Mouse (Mus musculus): Measurements from ENCODE around the gene Lrrc55. TPM values are rescaled to one million over a fixed set of nuclear protein-coding genes. Genes with fewer than 3 reads are reported as not detected.

The Lrrc55 gene
- polyA plus RNA-seq, 1 experiment from 2014 or later: 0.31 TPM

DNA sequence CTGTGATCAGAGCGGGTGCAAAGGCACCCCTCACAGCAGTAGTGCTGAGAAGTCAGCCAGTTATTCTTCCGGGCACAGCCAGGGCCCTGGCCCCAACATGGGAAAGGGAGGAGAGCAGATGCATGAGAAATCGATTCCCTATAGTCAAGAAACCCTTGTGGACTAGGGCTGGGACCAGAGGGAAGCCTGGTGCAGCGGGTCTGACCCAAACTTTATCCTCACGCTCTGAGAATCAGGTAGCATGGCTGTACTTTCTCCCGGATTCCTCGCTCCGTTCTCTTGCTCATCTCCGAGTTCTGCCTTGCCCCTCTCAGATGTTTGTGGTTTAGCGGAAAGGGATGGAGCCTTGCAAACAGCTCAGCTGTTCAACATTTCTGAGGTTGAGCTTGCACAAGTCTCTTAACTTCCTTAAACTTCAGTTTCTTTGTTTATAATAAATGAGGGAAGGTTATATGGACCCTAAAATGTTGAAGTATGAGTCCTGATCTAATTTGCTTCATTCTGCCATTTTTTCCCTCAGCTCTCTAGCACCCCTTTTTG is 59.3 kb downstream of the Lrrc55 start:
- peaks cover 20% of the 10 kb centered on the region; the same call in 1 of the 2 replicates for H3K27me3 ChIP-seq (ENCODE audit: low read depth, poor library complexity, severe bottlenecking)
- H3K27ac ChIP-seq: 0 out of 2 replicates have a peak overlapping the region, but pooled peaks have one; percentile 3
- H3K4me3 ChIP-seq: peak overlapping the region; percentile 29
- H3K36me3 ChIP-seq: no peaks in the 10 kb centered on the region
- no peak for DNase-seq (ENCODE audit: low spot score)
- peaks cover 9% of the 10 kb centered on the region for H3K4me1 ChIP-seq
- H3K9me3 ChIP-seq (replicated peaks): no peaks in the 10 kb centered on the region
- WGBS: 44% methylated on average over 10 of the region's 10 CpGs

DNA sequence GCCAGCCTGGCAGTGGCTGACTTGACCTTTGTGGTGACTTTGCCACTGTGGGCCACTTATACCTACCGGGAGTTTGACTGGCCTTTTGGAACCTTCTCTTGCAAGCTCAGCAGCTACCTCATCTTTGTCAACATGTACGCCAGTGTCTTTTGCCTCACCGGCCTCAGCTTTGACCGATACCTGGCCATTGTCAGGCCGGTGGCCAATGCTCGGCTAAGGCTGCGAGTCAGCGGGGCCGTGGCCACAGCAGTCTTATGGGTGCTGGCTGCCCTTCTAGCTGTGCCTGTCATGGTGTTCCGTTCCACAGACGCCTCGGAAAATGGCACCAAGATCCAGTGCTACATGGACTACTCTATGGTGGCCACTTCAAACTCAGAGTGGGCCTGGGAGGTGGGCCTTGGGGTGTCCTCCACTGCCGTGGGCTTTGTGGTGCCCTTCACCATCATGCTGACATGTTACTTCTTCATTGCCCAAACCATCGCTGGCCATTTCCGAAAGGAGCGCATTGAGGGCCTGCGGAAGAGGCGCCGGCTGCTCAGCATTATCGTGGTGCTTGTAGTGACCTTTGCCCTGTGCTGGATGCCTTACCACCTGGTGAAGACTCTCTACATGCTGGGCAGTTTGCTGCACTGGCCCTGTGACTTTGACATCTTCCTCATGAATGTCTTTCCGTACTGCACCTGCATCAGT is 60.0 kb downstream of the Lrrc55 start:
- no peak for DNase-seq (ENCODE audit: low spot score)
- H3K4me1 ChIP-seq: peaks cover 9% of the 10 kb centered on the region
- H3K27ac ChIP-seq: 0 out of 2 replicates have a peak overlapping the region, but pooled peaks have one; percentile 3
- peak overlapping the region; percentile 29 for H3K4me3 ChIP-seq
- no peaks in the 10 kb centered on the region for H3K9me3 ChIP-seq (replicated peaks)
- 72% methylated on average over 21 of the region's 21 CpGs for WGBS
- H3K36me3 ChIP-seq: no peaks in the 10 kb centered on the region
- H3K27me3 ChIP-seq (ENCODE audit: low read depth, poor library complexity, severe bottlenecking): peaks cover 20% of the 10 kb centered on the region; the same call in 1 of the 2 replicates

DNA sequence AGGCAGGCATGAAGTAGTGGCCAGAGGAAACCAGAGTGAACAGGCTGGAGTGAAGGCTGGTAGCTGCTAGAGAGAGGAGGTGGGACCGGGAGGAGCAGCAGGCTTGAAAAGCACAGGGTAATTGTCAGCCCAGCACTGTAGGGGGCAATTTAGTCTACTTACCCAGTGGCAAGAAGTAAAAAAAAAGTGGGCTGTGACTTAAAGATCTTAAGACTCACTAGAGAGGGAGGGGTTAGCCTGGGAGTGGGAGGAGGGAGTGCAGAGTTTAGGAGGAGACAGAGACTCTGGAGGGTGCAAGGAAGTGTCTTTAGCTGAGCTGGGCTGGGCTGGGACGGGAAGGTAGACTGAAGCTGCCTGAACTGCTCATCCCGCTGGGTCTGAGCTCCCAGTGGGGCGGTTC is 60.9 kb downstream of the Lrrc55 start, which contains the start of gene Aplnr:
TSS of gene Aplnr (plus strand) at position 137 of the 400 bp plus-strand sequence.
- Histone ChIP-seq H3K27ac (no peak within 1 kb of the TSS), H3K4me1 (peaks cover 16% of the 10 kb centered on the region), H3K27me3 (ENCODE audit: low read depth, poor library complexity, severe bottlenecking) (peaks cover 20% of the 10 kb centered on the region; the same call in 1 of the 2 replicates), H3K4me3 (peak within 1 kb of the TSS; percentile 27), H3K9me3 (replicated peaks) (no peaks in the 10 kb centered on the region), H3K36me3 (no peaks in the 10 kb centered on the region)
- WGBS: 5% methylated on average over 4 of the region's 4 CpGs
- DNase-seq (ENCODE audit: low spot score): no peak

DNA sequence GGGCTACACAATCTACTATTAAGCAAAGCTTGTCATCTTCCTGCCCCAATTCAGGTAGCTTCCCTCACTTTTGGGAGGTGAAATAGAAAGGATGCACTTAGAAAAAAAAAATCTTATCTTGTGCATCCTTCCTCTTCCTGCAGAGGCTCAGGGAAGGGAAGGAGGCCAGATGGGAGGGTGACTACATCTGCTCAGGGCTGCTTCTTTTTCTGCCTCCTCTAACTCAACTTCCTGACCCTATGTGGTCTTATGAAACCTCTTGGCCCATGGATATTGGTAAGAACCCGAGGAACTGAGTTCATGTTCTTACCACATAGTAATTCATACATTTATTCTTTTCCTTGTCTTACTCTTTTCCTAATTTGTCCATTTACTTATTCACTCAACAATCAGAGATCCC is 61.9 kb downstream of the Lrrc55 start:
- Histone ChIP-seq H3K9me3 (replicated peaks) (no peaks in the 10 kb centered on the region), H3K4me1 (peaks cover 23% of the 10 kb centered on the region), H3K27ac (no peak overlapping the region), H3K36me3 (no peaks in the 10 kb centered on the region), H3K4me3 (no peak overlapping the region), H3K27me3 (ENCODE audit: low read depth, poor library complexity, severe bottlenecking) (peaks cover 20% of the 10 kb centered on the region; the same call in 1 of the 2 replicates)
- DNase-seq (ENCODE audit: low spot score): no peak
- WGBS: 50% methylated on average over 1 of the region's 1 CpGs

DNA sequence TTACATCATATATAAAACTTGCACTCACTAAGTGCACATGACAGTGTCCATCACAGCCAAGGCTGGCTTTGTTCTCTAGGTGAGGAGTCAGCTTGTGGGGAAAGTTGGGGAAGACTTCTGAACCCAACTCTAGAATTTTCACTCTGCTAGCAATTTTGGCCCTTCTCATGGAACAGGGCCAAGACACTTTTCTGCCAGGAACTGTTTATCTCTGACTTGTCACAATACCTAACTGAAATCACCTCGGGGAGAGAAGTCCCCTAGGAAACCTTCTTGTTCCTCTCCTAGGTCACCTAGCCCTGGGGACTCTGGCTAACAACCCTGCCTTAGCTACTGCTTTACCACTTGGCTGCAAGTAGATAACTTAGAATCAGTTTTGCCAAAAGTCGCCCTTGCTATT is 64.8 kb downstream of the Lrrc55 start:
- H3K4me1 ChIP-seq: peaks cover 23% of the 10 kb centered on the region
- no peak overlapping the region for H3K27ac ChIP-seq
- WGBS: 32% methylated on average over 2 of the region's 2 CpGs
- no peaks in the 10 kb centered on the region for H3K36me3 ChIP-seq
- DNase-seq (ENCODE audit: low spot score): no peak
- H3K4me3 ChIP-seq: no peak overlapping the region
- no peaks in the 10 kb centered on the region for H3K9me3 ChIP-seq (replicated peaks)
- H3K27me3 ChIP-seq (ENCODE audit: low read depth, poor library complexity, severe bottlenecking): peaks cover 11% of the 10 kb centered on the region; the same call in 1 of the 2 replicates

DNA sequence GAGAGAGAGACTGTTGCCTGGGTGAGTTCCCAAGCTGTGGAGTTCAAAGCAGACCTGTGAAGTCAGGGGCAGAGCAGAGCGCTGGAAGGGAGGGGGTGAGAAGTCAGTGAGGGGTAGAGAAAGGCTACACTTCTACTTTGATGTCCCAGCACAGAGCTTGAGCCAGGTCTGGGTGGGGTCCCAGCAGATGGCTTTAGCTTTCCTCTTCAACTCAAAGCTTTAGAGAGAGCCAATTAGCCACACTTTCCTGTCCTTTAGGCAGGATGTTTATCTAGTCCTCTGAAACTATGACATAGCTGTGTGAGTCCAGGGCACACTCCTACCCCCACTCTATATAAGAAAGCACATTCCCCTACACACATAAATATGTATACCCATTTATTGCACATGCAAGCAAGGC is 65.3 kb downstream of the Lrrc55 start:
- Histone ChIP-seq H3K36me3 (no peaks in the 10 kb centered on the region), H3K27ac (no peak overlapping the region), H3K9me3 (replicated peaks) (no peaks in the 10 kb centered on the region), H3K4me3 (no peak overlapping the region), H3K4me1 (peaks cover 23% of the 10 kb centered on the region), H3K27me3 (ENCODE audit: low read depth, poor library complexity, severe bottlenecking) (peaks cover 6% of the 10 kb centered on the region; the same call in 1 of the 2 replicates)
- no peak for DNase-seq (ENCODE audit: low spot score)
- whole genome bisulfite sequencing: 4% methylated on average over 1 of the region's 1 CpGs

DNA sequence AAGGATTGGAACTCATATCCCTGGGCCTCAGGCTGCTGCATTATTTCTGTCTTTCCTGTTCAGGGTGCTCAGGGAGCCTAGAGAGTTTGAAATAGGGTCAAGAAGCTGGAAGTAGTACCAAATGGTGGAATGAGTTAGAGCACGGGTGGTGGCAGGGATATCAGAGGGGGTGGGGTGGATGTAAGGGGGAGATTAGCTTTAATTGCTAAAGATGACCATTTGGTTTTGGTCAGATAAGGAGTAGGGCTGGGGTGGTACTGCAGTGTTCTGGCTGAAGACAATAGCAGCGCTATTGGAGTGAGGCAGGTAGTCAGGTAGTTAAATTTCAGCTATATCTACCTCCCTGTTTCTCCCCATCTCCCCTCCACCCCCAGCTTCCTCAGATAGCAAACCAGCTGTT is 65.8 kb downstream of the Lrrc55 start:
- Histone ChIP-seq H3K36me3 (no peaks in the 10 kb centered on the region), H3K27ac (no peak overlapping the region), H3K9me3 (replicated peaks) (no peaks in the 10 kb centered on the region), H3K4me1 (peaks cover 20% of the 10 kb centered on the region), H3K27me3 (ENCODE audit: low read depth, poor library complexity, severe bottlenecking) (peaks cover 1% of the 10 kb centered on the region; the same call in 1 of the 2 replicates), H3K4me3 (no peak overlapping the region)
- DNase-seq (ENCODE audit: low spot score): no peak
- 11% methylated on average over 2 of the region's 2 CpGs for WGBS

DNA sequence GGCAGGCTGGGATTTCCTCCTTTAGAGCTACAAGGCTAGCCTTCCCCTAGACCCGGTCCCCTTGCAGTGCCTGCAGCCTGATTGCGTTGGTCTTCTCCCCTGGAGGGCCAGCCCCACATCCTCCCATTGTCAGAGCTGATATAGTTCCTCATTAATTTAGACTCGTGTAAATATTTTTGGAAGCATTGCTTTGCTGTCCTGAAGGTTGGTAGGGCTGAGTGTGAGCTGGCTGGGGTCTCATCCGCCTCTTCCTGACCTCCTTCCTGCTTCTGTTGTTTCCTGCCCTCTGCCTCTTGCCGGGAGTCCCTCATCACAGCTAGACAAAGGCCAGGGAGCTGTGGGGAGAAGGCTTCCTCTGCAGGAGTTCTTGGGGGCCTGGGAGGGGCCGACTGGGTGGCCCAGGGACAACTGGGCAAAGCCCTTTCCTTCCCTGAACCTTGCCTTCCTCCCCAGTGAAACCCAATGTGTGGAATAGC is 67.5 kb downstream of the Lrrc55 start:
- H3K4me1 ChIP-seq: peaks cover 13% of the 10 kb centered on the region
- no peaks in the 10 kb centered on the region for H3K36me3 ChIP-seq
- H3K4me3 ChIP-seq: no peak overlapping the region
- H3K9me3 ChIP-seq (replicated peaks): no peaks in the 10 kb centered on the region
- H3K27ac ChIP-seq: no peak overlapping the region
- no peak for DNase-seq (ENCODE audit: low spot score)
- 49% methylated on average over 6 of the region's 6 CpGs for WGBS
- no peaks in the 10 kb centered on the region for H3K27me3 ChIP-seq (ENCODE audit: low read depth, poor library complexity, severe bottlenecking)

DNA sequence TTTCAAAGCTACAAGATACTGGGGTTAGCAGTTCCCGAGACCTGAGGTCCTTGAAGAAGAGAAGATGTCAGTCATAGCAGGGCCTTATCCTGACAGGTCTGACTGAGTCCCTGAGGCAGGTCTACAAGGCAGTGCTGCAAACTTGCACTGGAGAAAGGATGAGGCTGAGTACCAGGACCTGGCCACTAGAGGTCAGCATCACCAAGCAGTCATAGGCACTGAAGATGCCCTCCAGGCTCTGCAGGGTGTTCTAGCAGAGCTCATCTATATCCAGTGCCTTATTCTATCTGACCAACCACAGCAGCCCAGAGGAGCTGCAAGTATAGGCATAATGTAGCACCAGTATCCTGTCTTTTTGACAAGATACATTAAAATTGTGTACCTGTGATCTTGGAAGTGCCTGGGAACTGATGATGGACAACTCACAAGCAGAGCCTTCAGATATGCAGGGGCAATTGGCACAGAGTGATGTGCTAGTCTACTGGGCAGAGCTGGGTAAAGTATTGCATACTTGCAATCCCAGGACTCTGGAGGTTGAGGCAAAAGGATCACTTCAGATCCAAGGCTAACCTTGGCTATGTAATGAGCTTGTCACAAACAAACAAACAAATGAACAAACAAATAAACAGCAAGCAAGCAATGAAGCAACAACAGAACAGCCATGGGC is 73.0 kb downstream of the Lrrc55 start:
- Histone ChIP-seq H3K4me1 (no peaks in the 10 kb centered on the region), H3K27me3 (ENCODE audit: low read depth, poor library complexity, severe bottlenecking) (no peaks in the 10 kb centered on the region), H3K36me3 (no peaks in the 10 kb centered on the region), H3K27ac (no peak overlapping the region), H3K9me3 (replicated peaks) (no peaks in the 10 kb centered on the region), H3K4me3 (no peak overlapping the region)
- peak; percentile 76 for DNase-seq (ENCODE audit: low spot score)
- WGBS: 33% methylated on average over 1 of the region's 1 CpGs

DNA sequence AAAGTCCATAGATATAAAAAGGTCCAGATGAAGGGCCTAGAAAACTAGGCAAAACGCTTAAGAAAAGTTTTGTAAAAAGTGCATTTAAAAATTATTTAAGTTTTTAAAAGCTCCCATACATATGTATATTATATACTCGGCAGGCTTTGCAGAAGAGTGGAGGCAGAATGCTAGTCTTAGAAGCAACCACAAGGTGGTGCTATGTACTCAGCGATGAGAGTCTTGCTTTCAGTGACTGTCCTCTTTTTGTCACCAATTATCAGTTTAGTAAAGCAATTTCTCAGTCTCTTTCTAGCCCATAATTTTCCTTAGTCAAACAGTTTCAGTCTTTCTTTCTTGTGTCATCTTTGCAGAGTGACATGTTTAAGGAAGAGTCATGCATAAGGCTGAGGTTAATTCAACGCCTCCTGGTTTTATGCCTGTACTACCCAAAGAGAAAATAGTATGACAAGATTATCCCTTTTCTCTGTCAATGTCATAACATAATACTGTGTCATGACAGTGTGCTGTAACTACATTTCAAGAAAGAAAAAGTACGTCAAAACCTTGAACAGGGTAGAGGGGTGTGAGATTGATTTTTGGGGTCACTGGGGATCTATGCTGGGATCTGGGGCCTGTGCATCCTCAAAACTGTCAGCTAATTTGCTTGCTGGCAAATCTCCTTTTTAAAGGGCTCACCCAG is 73.7 kb downstream of the Lrrc55 start:
- H3K36me3 ChIP-seq: no peaks in the 10 kb centered on the region
- no peaks in the 10 kb centered on the region for H3K27me3 ChIP-seq (ENCODE audit: low read depth, poor library complexity, severe bottlenecking)
- H3K4me1 ChIP-seq: no peaks in the 10 kb centered on the region
- 32% methylated on average over 5 of the region's 5 CpGs for WGBS
- no peaks in the 10 kb centered on the region for H3K9me3 ChIP-seq (replicated peaks)
- H3K4me3 ChIP-seq: no peak overlapping the region
- H3K27ac ChIP-seq: no peak overlapping the region
- DNase-seq (ENCODE audit: low spot score): no peak

Measured in limb, embryonic 10.5 days (tissue).